Mouse (Mus musculus): ENCODE results near the gene 1810009J06Rik. TPM values are rescaled to one million over a fixed set of nuclear protein-coding genes. Genes with fewer than 3 reads are reported as not detected.
"Not testable (repeated sequence)": the region's sequence is repeated elsewhere in the genome, so short reads cannot be mapped to it uniquely, and the experiment has no call there.

1810009J06Rik gene
- 0.51 and 0.68 TPM in 2 replicates for polyA plus RNA-seq (2015; fragmentation: Nextera tagmentation; extraction: Ambion mirVana)

DNA sequence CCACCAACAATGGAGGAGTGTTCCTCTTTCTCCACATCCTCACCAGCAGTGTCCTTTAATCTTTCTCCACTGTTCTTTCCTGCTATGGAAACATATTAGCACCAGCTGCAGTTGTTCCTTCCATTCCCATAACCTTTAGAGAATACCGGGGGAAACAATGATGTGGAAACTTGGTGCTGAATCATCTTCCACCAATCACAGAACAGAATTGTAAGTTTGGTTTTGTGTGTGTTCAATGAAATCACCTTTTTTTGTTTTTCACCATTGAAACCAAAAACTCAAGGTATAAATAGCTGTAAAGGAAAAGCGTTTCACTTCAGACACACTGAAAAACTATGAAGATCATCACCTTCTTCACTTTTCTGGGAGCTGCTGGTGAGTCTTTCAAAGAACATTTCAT lies at the start of gene 1810009J06Rik:
Gene 1810009J06Rik (plus strand): TSS at position 301 of the 400 bp plus-strand sequence.
- WGBS = 77% methylated on average over 2 of the region's 2 CpGs
- not testable (repeated sequence) for H3K36me3 ChIP-seq; H3K4me1 ChIP-seq; H3K9ac ChIP-seq; H3K4me2 ChIP-seq; H3K4me3 ChIP-seq; ATAC-seq (ENCODE audit: extremely low read depth, insufficient number of reproducible peaks, low FRiP score, low TSS enrichment); H3K27me3 ChIP-seq (replicated peaks); H3K27ac ChIP-seq (replicated peaks); H3K9me3 ChIP-seq

DNA sequence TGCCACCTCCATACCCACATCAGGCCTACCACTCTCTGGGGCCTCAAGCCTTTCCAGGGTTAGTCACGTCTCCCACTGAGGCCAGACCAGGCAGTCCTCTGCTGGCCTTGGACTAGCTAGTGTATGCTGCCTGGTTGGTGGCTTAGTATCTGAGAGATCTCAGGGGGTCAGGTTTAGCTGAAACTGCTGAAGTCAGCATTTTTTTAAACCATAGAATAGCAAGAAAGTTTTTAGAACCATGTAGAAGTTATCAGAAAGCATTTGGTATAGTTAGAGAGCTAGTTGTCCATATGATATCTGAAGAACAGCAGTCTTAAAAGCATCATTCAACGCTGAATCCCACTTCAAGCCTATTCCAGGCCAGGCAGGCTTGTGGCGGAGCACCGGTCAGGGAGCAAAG lies 44.6 kb upstream of the 1810009J06Rik start:
- H3K27ac ChIP-seq (replicated peaks) = no peak overlapping the region
- no peak overlapping the region for H3K9ac ChIP-seq
- H3K27me3 ChIP-seq (replicated peaks) = no peaks in the 10 kb centered on the region
- no peaks in the 10 kb centered on the region for H3K9me3 ChIP-seq
- WGBS = 68% methylated on average over 4 of the region's 4 CpGs
- no peak overlapping the region for H3K4me2 ChIP-seq
- no peaks in the 10 kb centered on the region for H3K4me1 ChIP-seq
- no peaks in the 10 kb centered on the region for H3K36me3 ChIP-seq
- ATAC-seq (ENCODE audit: extremely low read depth, insufficient number of reproducible peaks, low FRiP score, low TSS enrichment) = no peak
- H3K4me3 ChIP-seq = no peak overlapping the region

DNA sequence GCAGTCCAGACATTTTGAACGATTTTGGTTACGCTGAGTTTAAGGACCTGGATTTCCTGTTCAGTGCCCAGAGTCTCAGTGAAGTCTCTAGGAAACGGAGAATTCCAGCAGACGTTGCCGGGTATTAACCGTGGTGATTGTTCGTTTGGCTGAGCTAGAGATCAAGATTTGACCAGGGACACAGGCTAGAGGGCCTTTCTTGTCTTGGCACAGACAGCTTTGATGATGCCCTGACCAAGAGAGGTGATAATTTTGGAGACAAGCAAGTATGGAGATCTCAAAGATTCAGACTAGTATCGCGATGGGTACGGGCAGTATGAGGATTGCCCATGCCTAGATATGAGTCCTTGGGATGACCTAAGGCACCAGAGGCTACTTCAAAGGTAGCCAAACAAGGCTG lies 24.1 kb upstream of the 1810009J06Rik start, which contains the start of gene 1700074P13Rik:
Gene 1700074P13Rik (minus strand): TSS at position 101 of the 400 bp plus-strand sequence.
- Histone ChIP-seq H3K4me2 (no peak within 1 kb of the TSS), H3K9me3 (peaks cover 3% of the 10 kb centered on the region; the same call in 1 of the 2 replicates), H3K27me3 (replicated peaks) (no peaks in the 10 kb centered on the region), H3K36me3 (no peaks in the 10 kb centered on the region), H3K27ac (replicated peaks) (no peak within 1 kb of the TSS), H3K4me1 (no peaks in the 10 kb centered on the region), H3K9ac (no peak within 1 kb of the TSS), H3K4me3 (no peak within 1 kb of the TSS)
- WGBS = 88% methylated on average over 10 of the region's 10 CpGs
- ATAC-seq (ENCODE audit: extremely low read depth, insufficient number of reproducible peaks, low FRiP score, low TSS enrichment) = no peak

DNA sequence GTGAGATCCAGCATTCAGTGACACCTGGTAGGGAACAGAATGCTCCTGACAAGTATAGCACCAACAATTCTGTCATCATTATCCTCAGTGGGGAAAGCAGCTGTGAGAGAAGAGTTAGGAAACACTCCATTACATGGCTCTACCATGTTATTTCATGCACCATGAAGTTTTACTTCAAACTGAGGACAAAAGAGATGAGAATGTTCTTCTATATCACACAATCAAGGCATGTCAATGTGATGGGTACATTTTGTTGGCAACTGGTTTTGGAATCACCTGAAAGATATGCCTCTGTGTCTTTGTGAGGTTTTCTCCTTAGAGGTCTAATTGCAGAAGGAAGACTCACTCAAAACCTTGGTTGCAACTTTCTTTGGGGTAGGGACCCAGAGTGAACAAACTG lies 12.8 kb upstream of the 1810009J06Rik start, which contains the start of gene Gm4744:
Gene Gm4744 (minus strand): TSS at position 101 of the 400 bp plus-strand sequence.
- Histone ChIP-seq H3K27me3 (replicated peaks) (no peaks in the 10 kb centered on the region), H3K27ac (replicated peaks) (no peak within 1 kb of the TSS), H3K9me3 (no peaks in the 10 kb centered on the region), H3K36me3 (no peaks in the 10 kb centered on the region), H3K4me2 (no peak within 1 kb of the TSS), H3K4me3 (no peak within 1 kb of the TSS), H3K4me1 (no peaks in the 10 kb centered on the region), H3K9ac (no peak within 1 kb of the TSS)
- ATAC-seq (ENCODE audit: extremely low read depth, insufficient number of reproducible peaks, low FRiP score, low TSS enrichment) = no peak

DNA sequence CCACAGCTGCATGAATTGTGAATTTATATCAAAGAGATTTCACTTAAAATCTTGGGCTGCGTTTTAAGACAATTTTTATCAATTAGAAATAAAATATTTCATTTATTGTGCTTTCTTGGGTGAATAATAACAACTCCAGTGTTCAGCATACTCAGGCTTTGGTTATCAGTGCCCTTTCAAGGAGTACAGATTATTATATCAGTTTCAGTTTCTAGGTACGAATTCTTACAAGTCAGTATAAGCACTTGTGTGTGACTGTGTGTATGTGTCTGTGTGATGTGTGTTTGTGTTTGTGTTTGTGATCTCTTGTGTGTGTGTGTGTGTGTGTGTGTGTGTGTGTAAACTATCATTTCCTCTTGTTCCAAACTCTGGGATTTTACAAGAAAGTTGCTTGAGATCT lies 10.8 kb upstream of the 1810009J06Rik start:
- WGBS = 36% methylated on average over 2 of the region's 2 CpGs

DNA sequence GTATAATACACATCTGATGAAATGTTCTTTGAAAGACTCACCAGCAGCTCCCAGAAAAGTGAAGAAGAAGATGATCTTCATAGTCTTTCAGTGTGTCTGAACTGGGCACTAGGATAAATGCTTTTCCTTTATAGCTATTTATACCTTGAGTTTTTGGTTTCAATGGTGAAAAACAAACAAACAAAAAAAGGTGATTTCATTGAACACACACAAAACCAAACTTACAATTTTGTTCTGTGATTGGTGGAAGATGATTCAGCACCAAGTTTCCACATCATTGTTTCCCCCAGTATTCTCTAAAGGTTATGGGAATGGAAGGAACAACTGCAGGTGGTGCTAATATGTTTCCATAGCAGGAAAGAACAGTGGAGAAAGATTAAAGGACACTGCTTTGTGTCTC lies 34.8 kb downstream of the 1810009J06Rik start, which contains the start of gene Gm2663:
Gene Gm2663 (minus strand): TSS at position 101 of the 400 bp plus-strand sequence.
- H3K4me1 ChIP-seq; H3K27me3 ChIP-seq (replicated peaks); H3K4me3 ChIP-seq; ATAC-seq (ENCODE audit: extremely low read depth, insufficient number of reproducible peaks, low FRiP score, low TSS enrichment); H3K9me3 ChIP-seq; H3K4me2 ChIP-seq; H3K27ac ChIP-seq (replicated peaks); H3K36me3 ChIP-seq; H3K9ac ChIP-seq: not testable (repeated sequence)

More for the DNA sequence above, 10.8 kb upstream of the 1810009J06Rik start:
- no peak overlapping the region for H3K27ac ChIP-seq (replicated peaks)
- H3K27me3 ChIP-seq (replicated peaks) = no peaks in the 10 kb centered on the region
- no peak overlapping the region for H3K4me3 ChIP-seq
- no peak for ATAC-seq (ENCODE audit: extremely low read depth, insufficient number of reproducible peaks, low FRiP score, low TSS enrichment)
- H3K9me3 ChIP-seq = no peaks in the 10 kb centered on the region
- H3K4me1 ChIP-seq = no peaks in the 10 kb centered on the region
- H3K36me3 ChIP-seq = no peaks in the 10 kb centered on the region
- no peak overlapping the region for H3K4me2 ChIP-seq
- H3K9ac ChIP-seq = no peak overlapping the region

DNA sequence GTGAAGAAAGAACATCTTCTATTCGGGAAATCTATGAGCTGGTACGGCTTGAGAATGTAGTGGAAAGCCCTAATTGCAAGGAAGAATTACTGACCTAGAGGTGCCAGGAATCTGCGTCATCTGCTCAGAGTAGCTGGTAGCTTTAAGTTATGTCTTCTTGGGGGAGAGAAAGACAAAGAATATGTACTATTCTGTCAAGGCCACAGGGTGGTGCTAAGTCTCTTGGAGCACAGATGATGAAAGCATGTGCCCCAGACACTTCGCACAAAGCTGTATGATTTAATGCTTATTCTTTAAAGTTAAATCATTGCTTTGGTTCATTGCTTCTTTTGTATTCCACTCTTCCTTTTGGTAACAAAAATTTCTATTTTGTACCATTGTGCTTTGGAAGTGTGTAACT lies 50.5 kb downstream of the 1810009J06Rik start:
- Histone ChIP-seq H3K27ac (replicated peaks) (no peak overlapping the region), H3K4me3 (no peak overlapping the region), H3K4me2 (no peak overlapping the region), H3K9me3 (no peaks in the 10 kb centered on the region), H3K27me3 (replicated peaks) (no peaks in the 10 kb centered on the region), H3K4me1 (no peaks in the 10 kb centered on the region), H3K36me3 (no peaks in the 10 kb centered on the region), H3K9ac (no peak overlapping the region)
- 64% methylated on average over 4 of the region's 4 CpGs for WGBS
- no peak for ATAC-seq (ENCODE audit: extremely low read depth, insufficient number of reproducible peaks, low FRiP score, low TSS enrichment)

Other genes with a start within 250 kb of the 1810009J06Rik start
- not detected in 2 replicates for gene Moxd2, start 77.3 kb upstream of the 1810009J06Rik start, polyA plus RNA-seq (2015; fragmentation: Nextera tagmentation; extraction: Ambion mirVana)
- not detected in 2 replicates for gene Prss58, start 64.4 kb upstream of the 1810009J06Rik start, polyA plus RNA-seq (2015; fragmentation: Nextera tagmentation; extraction: Ambion mirVana)
- gene 1700074P13Rik, start 24.2 kb upstream of the 1810009J06Rik start, polyA plus RNA-seq (2015; fragmentation: Nextera tagmentation; extraction: Ambion mirVana) = not detected in 2 replicates
- not detected in 2 replicates for gene Gm4744, start 12.9 kb upstream of the 1810009J06Rik start, polyA plus RNA-seq (2015; fragmentation: Nextera tagmentation; extraction: Ambion mirVana)
- gene Gm2663, start 34.7 kb downstream of the 1810009J06Rik start, polyA plus RNA-seq (2015; fragmentation: Nextera tagmentation; extraction: Ambion mirVana) = 0.40 TPM in 1 of 2 replicates, not detected in the other
- gene 2210010C04Rik, start 70.8 kb downstream of the 1810009J06Rik start, polyA plus RNA-seq (2015; fragmentation: Nextera tagmentation; extraction: Ambion mirVana) = not detected in 2 replicates